Mouse (Mus musculus) heart, postnatal 0 days (tissue): Measurements from ENCODE around the gene Tex50.

ENCODE experiments used
- CTCF ChIP-seq: IDR thresholded peaks from 2 replicates; pipeline ENCODE4 v1.5.1; 2016; ENCODE audit warnings: antibody characterized with exemption, control low read depth, low read depth
- EP300 ChIP-seq: IDR thresholded peaks from 2 replicates; pipeline ENCODE4 v1.6.1; 2016; ENCODE audit warnings: antibody characterized with exemption, low read depth

- TF ChIP-seq EP300 (no peak), CTCF (no peak)
Measured at GRCm38 (mm10) chr1:161156546-161156945, 2.6 kb downstream of the Tex50 start.
